Mouse (Mus musculus): ENCODE measurements around the gene Il18.
A peak's percentile ranks its signal among the peaks of the same experiment; 100 is the strongest.

Il18 gene

DNA sequence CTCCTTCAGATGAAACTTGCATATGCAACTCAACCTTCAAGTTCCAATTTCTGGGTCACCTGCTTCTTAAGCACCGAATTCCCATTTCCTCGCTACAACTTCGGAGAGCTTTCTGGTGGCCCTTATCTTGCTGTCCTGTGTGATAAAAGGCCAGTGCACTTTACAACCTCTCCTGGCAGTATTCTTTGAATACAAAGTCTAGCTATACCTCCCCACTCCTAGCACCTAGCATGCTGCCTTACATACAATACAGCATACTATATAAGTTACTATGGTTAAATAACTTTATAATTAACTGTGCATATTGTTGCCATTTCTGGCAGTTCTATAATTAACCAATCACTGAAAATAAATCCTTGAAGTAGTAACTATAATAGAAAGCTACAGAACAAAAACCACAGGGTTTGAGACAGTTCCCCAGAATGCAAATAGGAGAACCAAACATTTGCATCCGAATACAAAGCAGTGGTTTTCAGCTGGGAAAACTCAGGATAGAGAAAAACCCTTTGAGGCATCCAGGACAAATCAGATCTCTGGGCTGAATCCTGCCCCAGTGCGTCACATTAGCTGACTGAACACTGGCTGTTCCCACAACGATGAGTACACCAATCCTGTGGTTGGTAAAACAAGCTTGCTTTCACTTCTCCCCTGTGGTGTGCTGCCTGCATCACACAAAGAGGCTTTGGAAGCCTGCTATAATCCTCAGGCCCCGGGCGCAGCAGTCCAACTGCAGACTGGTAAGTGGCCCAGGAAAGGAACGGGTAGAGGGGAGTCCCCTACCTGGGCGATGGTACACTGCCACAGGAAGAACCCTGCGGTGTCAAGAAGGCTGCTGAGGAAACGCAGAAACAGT is at the start of gene Il18:
Il18 (plus strand) TSS at position 587 of the 853 bp plus-strand sequence.
- peak; percentile 19 for DNase-seq

GRCm38 (mm10) chr9:50505405-50505804 is 49.2 kb upstream of the Il18 start:
- no peak for DNase-seq

DNA sequence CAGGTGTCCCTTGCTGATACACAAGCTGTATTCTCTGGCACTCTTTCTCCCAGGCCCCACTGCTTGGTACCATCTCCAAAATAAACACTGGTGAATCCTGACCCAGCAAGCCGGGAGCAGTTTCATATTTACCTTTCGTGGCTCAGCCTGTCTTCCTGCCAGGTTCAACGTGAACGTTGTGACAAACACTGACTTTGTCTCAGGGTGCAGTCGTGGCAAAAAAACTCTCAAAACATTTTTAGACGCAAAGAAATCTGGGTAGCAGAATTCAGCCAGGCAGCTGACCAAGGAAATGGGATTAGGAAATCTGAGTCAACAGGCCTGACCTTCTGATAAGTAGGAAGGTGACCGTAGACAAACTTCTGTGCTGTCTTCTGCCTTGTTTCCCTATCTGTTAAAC is 47.1 kb upstream of the Il18 start:
- DNase-seq, result no peak

DNA sequence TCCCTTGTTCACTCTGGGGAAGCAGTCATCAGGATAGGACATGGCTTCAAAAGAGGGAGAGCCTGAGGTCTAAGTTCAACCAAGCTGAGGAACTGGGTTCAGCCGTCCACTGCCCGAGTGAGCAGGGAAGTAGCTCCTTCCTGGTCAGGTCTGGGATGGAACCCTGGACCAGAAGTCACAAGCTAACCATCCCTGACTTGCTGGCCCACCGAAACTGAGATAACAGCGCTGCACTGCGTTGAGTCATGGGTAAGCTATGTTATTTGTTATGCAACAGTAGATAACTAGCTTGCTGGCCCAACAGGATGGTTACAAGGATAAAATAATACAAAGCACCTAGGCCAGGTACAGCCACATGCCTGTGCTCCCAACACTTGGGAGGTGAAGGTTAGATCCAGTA is 39.2 kb upstream of the Il18 start:
- DNase-seq, result no peak

GRCm38 (mm10) chr9:50518781-50519180 is 35.8 kb upstream of the Il18 start:
- DNase-seq, result no peak

DNA sequence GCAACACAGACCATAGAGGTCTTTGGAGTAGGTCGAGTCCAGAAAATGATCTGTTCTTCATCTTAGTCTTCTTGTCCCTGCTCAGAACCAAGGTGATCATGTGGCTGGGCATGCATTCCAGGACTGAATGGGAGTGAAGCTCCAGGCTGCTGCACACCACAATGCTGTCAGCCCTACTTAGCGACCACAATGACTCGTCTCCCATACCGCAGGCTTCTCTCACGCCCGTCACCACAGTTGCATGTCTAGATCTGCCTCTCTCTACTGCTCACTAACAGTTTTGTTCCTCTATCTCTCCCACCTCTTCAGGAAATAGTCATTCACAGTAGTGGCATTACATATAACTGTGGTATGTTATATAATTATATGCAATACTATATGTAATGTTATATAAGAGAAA is 33.9 kb upstream of the Il18 start:
- no peak for DNase-seq

DNA sequence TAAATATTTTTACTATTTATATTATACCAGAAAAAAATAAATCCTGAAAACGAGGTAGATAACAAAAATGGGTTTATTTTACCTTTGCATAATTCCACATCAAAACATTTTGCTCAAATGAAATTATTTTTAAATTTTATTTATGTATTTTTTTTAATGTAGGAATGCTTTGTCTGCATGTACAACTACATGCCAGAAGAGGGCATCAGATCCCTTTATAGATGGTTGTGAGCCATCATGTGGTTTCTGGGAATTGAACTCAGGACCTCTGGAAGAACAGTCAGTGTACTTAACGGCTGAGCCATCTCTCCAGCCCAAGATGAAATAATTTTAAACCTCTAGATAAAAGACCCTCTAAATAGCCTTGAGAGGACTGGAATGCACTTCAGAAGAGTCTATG is 33.1 kb upstream of the Il18 start:
- no peak for DNase-seq

DNA sequence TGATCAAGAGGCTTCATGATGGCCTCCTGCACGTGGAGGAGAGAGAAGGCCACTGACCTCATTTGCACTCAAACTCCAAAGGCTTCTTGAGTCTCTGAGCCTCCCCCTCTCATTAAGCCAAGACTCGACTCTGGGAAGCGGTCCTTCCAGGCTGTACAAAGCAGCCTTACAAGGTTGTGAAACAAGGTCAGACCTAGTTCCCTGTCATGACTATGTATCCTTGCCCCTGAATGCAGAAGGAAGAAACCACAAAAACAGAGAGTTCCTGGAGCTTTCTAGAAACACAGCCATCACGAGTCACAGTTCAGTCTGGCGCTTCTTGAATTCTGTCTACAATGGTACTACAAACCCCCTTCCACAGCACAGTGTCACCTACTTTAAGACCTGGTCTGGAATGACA is 32.1 kb upstream of the Il18 start:
- DNase-seq, result no peak

- no peak for DNase-seq
Measured at GRCm38 (mm10) chr9:50524936-50525335, 29.7 kb upstream of the Il18 start.

DNA sequence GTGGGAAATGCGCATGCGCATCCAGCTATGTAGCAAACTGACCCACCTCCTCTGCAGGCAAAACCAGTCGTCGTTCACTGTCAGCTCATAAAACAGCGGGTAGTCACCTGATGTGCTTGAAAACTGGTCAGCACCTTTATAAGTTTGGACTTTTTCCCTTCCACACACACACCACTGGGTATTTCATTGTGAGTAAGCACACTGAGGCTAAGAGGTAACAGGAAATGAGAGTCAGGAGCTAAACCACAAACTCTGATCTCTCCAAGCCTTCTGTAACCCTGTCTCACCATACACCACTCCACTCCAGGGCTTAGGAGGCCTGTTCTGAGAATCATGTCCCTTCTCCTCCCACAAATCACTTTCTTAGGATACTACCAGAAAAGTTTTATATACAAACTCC is 29.0 kb upstream of the Il18 start:
- no peak for DNase-seq

DNA sequence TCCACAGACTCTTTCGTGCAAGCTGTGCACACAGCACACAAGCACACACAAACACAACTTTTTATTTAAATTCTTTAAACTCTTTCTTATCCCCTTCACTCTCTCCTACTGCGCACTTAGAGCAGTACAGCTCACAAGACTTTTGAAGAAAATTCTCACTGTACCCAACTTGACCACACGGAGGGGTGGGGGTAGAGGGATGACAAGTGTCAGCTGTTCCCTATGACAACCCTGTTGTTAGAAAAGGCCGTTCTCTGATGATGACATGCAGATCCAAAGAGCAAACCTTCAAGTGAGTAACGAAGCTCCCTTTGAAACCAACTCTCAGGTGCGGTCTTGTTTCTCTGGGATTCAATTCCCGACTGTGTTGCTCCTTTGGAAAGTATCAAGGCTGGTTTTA is 26.8 kb upstream of the Il18 start:
- DNase-seq, result no peak

GRCm38 (mm10) chr9:50528293-50528892 is 26.2 kb upstream of the Il18 start, which contains the start of gene Pts:
Gene Pts, minus strand, starts transcription at chr9:50528724.
- peak; percentile 99 for DNase-seq

DNA sequence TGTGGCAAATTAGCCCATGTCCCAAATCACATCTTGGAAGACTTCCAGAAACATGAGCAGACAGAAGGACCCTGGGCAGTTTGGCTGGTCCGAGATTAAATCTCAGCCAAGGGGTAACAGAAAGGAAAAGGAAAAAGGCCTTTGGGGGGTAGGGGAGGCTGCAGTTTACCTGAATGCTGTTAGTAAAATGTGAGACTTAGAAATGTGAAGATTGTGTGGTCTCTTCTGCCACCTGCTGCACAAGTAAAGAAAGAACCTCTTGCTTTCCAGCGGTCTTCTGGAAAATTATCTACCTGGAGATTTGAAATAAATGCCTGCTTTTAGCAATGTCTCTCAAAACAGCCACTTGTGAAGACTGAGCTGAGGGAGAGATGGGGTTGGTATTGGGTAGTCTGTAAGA is 23.7 kb upstream of the Il18 start:
- peak; percentile 37 for DNase-seq

DNA sequence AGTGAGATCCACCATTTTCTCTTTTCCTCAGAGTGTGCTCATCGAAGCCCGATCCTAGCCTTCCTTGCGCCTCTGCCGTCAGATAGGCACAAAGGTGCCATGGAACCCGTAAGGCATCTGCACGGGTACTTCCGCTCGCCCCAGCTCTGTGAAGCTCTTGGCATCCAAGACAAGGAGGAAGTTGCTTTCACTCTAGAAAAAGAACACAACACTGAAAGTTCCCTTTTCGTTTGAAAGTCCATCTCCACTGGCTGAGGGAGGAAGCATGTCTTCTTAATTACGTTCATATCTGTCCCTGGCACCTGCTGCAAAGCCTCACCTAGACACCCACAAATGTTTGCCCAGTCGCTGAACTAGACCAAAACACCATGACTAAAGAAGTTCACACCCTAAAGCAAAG is 21.3 kb upstream of the Il18 start:
- DNase-seq, result no peak

GRCm38 (mm10) chr9:50533791-50534190 is 20.8 kb upstream of the Il18 start:
- no peak for DNase-seq

DNA sequence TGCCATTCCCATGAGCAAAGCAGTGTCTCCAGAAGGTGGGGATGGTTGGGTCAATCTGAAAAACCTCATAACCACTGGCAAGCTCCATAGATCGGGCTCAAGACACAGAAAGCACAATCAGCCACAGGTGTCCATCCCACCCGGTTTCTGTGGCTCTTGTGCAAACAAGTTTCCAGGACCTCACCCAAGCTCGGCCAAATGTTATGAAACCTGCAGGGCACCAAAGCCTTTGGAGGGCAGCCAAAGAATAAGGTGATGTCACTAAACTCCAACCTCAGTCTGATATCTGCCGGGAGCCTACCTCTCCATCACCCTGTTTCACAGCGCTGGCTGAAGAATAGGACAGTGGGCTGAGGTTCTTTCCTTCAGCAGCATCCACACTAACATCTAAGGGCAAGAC is 18.7 kb upstream of the Il18 start:
- peak; percentile 17 for DNase-seq

GRCm38 (mm10) chr9:50536603-50537135 is 18.0 kb upstream of the Il18 start:
- DNase-seq, result no peak

- DNase-seq, result no peak
Measured at GRCm38 (mm10) chr9:50537295-50537694, 17.3 kb upstream of the Il18 start.

DNA sequence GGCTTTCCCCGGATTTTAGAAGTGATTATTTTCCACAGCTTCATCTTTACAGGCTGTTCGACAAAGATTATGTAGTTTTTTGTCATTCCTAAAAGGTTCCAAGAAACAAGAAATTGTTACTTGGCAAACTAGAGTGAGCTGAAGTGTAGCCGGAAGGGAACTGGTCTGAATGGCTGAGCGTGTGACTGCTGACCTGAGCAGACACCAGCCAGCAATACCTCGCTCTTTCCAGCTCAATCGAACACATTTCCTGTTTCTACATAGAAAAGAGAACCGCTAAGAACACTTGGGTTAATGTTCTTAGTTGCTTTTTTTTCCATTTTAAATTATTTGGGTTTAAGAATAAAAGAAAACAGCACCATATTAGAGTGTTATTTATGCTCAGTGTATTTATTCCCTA is 14.5 kb upstream of the Il18 start:
- no peak for DNase-seq

- DNase-seq, result no peak
Measured at GRCm38 (mm10) chr9:50542401-50542800, 12.2 kb upstream of the Il18 start.

GRCm38 (mm10) chr9:50547859-50548478 is 6.7 kb upstream of the Il18 start:
- no peak for DNase-seq

DNA sequence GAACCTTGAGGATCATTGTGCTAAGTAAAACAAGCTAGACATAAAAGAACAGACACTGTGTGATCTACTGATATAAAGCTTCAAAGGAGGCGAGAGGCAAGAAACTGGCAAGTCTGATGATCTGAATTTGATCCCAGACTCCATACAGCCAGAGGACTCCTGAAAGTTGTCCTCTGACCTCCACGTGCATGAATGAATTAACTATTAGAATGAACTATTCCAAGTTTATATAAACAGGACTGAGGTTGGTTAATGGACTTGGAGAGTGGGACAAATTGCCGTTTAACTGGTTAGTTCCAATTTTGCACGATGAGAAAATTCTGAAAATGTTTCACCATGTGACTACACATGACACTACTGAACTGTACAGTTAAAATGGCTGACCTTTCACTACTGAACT is 5.7 kb upstream of the Il18 start:
- DNase-seq, result no peak

DNA sequence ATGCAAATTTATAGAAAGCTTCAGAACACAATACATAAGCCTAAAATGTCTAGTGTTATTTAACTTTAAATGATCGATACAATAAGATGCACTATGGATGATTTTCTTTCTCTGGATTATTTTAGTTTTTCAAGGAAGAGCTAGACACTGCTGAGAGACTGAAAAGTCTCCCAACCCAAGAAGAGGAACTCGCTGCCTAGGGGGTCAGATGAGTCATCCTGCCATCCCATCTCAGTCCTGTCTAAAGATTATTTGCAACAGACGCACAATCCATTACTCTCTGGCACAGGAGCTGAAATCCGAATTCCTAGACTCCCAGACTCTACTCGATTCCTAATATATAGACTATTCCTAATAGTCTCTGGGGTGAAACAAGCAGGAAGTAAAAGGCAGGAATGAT is 2.4 kb upstream of the Il18 start:
- no peak for DNase-seq

DNA sequence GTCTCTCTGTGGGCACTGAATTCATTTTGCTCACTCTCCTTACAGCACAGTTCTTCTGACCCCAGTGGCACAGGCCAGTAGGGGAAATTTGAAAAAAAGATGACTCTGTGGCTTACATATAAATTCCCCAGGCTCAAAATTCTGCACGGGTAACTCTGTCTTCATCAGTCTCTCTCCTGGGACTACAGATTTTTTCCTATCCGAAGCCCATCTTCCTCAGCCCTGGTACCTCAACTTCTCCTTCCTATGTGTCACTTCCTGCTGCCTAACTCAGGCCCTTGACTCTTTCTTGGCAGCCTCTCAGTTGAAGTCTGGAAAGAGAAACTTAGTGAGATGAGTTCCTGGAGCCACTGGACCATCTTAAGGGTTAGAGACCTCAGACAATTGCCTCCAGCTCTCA is 1.1 kb upstream of the Il18 start:
- no peak for DNase-seq
